Mouse (Mus musculus) heart, adult 2 months (tissue): Measurements from ENCODE around the gene BC048403.

Experiments
- CTCF ChIP-seq: fragments of 200-600 bp; IDR thresholded peaks from 2 replicates; pipeline ENCODE4 v1.8.1; 2022; ENCODE audit warnings: antibody characterized with exemption, mild to moderate bottlenecking, moderate library complexity
- EP300 ChIP-seq: fragments of 200-500 bp; IDR thresholded peaks from 2 replicates; pipeline ENCODE4 v1.6.1; 2011; ENCODE audit warnings: low read depth, low read length, control low read depth; ENCODE audit not compliant: insufficient read depth
- POLR2A ChIP-seq: fragments of 200-500 bp; IDR thresholded peaks from 2 replicates; pipeline ENCODE4 v1.6.1; 2011; ENCODE audit warnings: mild to moderate bottlenecking, low read depth, low read length, control low read depth; ENCODE audit not compliant: insufficient read depth

DNA sequence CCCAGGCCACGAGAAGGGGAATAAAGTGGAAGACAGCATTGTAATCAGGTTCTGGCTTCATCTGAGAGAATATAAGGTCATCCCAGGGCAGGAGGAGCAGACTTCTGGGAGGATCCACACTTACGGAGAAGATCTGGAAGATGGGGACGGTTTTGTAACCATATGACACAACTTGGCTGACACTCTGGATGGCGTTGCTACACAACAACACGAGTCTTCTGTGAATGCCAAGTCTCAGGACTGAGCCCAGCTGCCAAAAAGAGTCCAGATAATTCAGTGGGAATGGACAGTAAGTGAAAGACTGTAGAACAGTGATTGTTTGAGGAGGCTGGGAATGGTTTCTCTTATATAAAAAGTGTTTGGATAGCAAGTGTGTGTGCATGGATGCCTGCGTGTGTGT lies 36.1 kb upstream of the BC048403 start:
- TF ChIP-seq CTCF (no peak), POLR2A (no peak), EP300 (0 out of 2 replicates have a peak, but pooled peaks have one; percentile 43)
